Mouse (Mus musculus) megakaryocyte, embryonic 14.5 days (primary cell): ENCODE measurements around the gene Smad6. TPM values are rescaled to one million over a fixed set of nuclear protein-coding genes. Genes with fewer than 3 reads are reported as not detected.

Source experiments
- H3K27me3 ChIP-seq: replicated peaks from 2 replicates; pipeline ENCODE3; 2012; ENCODE audit warnings: inconsistent platforms
- H3K36me3 ChIP-seq: replicated peaks from 2 replicates; pipeline ENCODE3; 2012; ENCODE audit warnings: low read length, inconsistent platforms, mixed read lengths
- H3K4me1 ChIP-seq: 2 replicates; pipeline ENCODE4 v1.6.1; 2012; ENCODE audit warnings: inconsistent platforms
- H3K4me3 ChIP-seq: replicated peaks from 2 replicates; pipeline ENCODE3; 2012; ENCODE audit warnings: moderate library complexity, mild to moderate bottlenecking, inconsistent platforms
- H3K9me3 ChIP-seq: 2 replicates; pipeline ENCODE4 v1.6.1; 2012; ENCODE audit warnings: inconsistent platforms
- FLI1 ChIP-seq: IDR thresholded peaks from 2 replicates; pipeline ENCODE4 v1.6.1; 2012; ENCODE audit warnings: low read length, inconsistent platforms, mixed read lengths
- GATA1 ChIP-seq: IDR thresholded peaks from 3 replicates; pipeline ENCODE4 v1.6.1; 2012; ENCODE audit warnings: mixed read lengths, low read length, inconsistent platforms, borderline replicate concordance
- polyA plus RNA-seq: library from polyadenylated mRNA; stranded (reverse); fragments of >175 nt; gene quantifications from 2 replicates; pipeline ENCODE4 v1.2.3, GENCODE M21; 2012; ENCODE audit warnings: low replicate concordance; ENCODE audit not compliant: insufficient read depth

Gene Smad6
- 19.3 and 52.2 TPM in 2 replicates for polyA plus RNA-seq

GRCm38 (mm10) chr9:64021853-64022561, at the start of gene Smad6:
TSS of gene Smad6 (minus strand) at chr9:64022059.
- no peaks in the 10 kb centered on the region for H3K9me3 ChIP-seq
- H3K4me1 ChIP-seq: peaks cover 93% of the 10 kb centered on the region
- H3K4me3 ChIP-seq: peak within 1 kb of the TSS; percentile 94
- TF ChIP-seq GATA1: no peak
- no peak for TF ChIP-seq FLI1
- H3K27me3 ChIP-seq: peaks cover 39% of the 10 kb centered on the region
- H3K36me3 ChIP-seq: no peaks in the 10 kb centered on the region

GRCm38 (mm10) chr9:64070674-64071073, 48.8 kb upstream of the Smad6 start:
- no peak for TF ChIP-seq GATA1
- TF ChIP-seq FLI1: no peak
- no peaks in the 10 kb centered on the region for H3K9me3 ChIP-seq
- no peaks in the 10 kb centered on the region for H3K27me3 ChIP-seq
- H3K4me3 ChIP-seq: no peak overlapping the region
- peaks cover 92% of the 10 kb centered on the region for H3K4me1 ChIP-seq
- no peaks in the 10 kb centered on the region for H3K36me3 ChIP-seq

- Histone ChIP-seq H3K36me3 (no peaks in the 10 kb centered on the region), H3K4me1 (peaks cover 91% of the 10 kb centered on the region)
- no peak for TF ChIP-seq FLI1
- no peak for TF ChIP-seq GATA1
Observed at GRCm38 (mm10) chr9:64069131-64069530, 47.3 kb upstream of the Smad6 start.

GRCm38 (mm10) chr9:64068571-64068970, 46.7 kb upstream of the Smad6 start:
- Histone ChIP-seq H3K36me3 (no peaks in the 10 kb centered on the region), H3K4me1 (peaks cover 88% of the 10 kb centered on the region), H3K27me3 (peaks cover 2% of the 10 kb centered on the region), H3K4me3 (no peak overlapping the region), H3K9me3 (no peaks in the 10 kb centered on the region)
- TF ChIP-seq FLI1 (no peak), GATA1 (no peak)

More at GRCm38 (mm10) chr9:64069131-64069530, 47.3 kb upstream of the Smad6 start:
- Histone ChIP-seq H3K9me3 (no peaks in the 10 kb centered on the region), H3K27me3 (peaks cover 2% of the 10 kb centered on the region), H3K4me3 (peak overlapping the region; percentile 72)

GRCm38 (mm10) chr9:64067787-64068186, 45.9 kb upstream of the Smad6 start:
- no peaks in the 10 kb centered on the region for H3K36me3 ChIP-seq
- no peak overlapping the region for H3K4me3 ChIP-seq
- H3K27me3 ChIP-seq: peaks cover 2% of the 10 kb centered on the region
- peaks cover 85% of the 10 kb centered on the region for H3K4me1 ChIP-seq
- no peaks in the 10 kb centered on the region for H3K9me3 ChIP-seq
- TF ChIP-seq GATA1 (no peak), FLI1 (no peak)

- peaks cover 87% of the 10 kb centered on the region for H3K4me1 ChIP-seq
- TF ChIP-seq FLI1 (no peak), GATA1 (no peak)
- peak overlapping the region; percentile 92 for H3K4me3 ChIP-seq
Observed at GRCm38 (mm10) chr9:64060033-64060539, 38.2 kb upstream of the Smad6 start.

GRCm38 (mm10) chr9:64057903-64058650, 36.2 kb upstream of the Smad6 start:
- Histone ChIP-seq H3K4me3 (peak overlapping the region; percentile 57), H3K9me3 (no peaks in the 10 kb centered on the region), H3K27me3 (no peaks in the 10 kb centered on the region), H3K4me1 (peaks cover 96% of the 10 kb centered on the region), H3K36me3 (no peaks in the 10 kb centered on the region)
- TF ChIP-seq FLI1: no peak
- TF ChIP-seq GATA1: no peak

More at GRCm38 (mm10) chr9:64060033-64060539, 38.2 kb upstream of the Smad6 start:
- no peaks in the 10 kb centered on the region for H3K9me3 ChIP-seq
- H3K36me3 ChIP-seq: no peaks in the 10 kb centered on the region
- H3K27me3 ChIP-seq: peaks cover 2% of the 10 kb centered on the region

- H3K27me3 ChIP-seq: no peaks in the 10 kb centered on the region
- TF ChIP-seq FLI1: no peak
- no peaks in the 10 kb centered on the region for H3K9me3 ChIP-seq
- H3K36me3 ChIP-seq: no peaks in the 10 kb centered on the region
- H3K4me3 ChIP-seq: peak overlapping the region; percentile 65
- H3K4me1 ChIP-seq: peaks cover 83% of the 10 kb centered on the region
Observed at GRCm38 (mm10) chr9:64055162-64055561, 33.3 kb upstream of the Smad6 start.

- Histone ChIP-seq H3K27me3 (no peaks in the 10 kb centered on the region), H3K4me1 (peaks cover 83% of the 10 kb centered on the region)
Observed at GRCm38 (mm10) chr9:64053786-64054185, 31.9 kb upstream of the Smad6 start.

GRCm38 (mm10) chr9:64051241-64051640, 29.4 kb upstream of the Smad6 start:
- H3K27me3 ChIP-seq: no peaks in the 10 kb centered on the region
- no peaks in the 10 kb centered on the region for H3K36me3 ChIP-seq
- H3K4me1 ChIP-seq: peaks cover 85% of the 10 kb centered on the region
- peak overlapping the region; percentile 6 for H3K4me3 ChIP-seq
- no peak for TF ChIP-seq GATA1
- TF ChIP-seq FLI1: no peak
- no peaks in the 10 kb centered on the region for H3K9me3 ChIP-seq

More at GRCm38 (mm10) chr9:64053786-64054185, 31.9 kb upstream of the Smad6 start:
- Histone ChIP-seq H3K4me3 (no peak overlapping the region), H3K36me3 (no peaks in the 10 kb centered on the region), H3K9me3 (no peaks in the 10 kb centered on the region)
- TF ChIP-seq GATA1 (no peak), FLI1 (no peak)
